Mouse (Mus musculus) heart, postnatal 4 days (tissue): Measurements from ENCODE around the gene Clec4a1. TPM values are rescaled to one million over a fixed set of nuclear protein-coding genes. Genes with fewer than 3 reads are reported as not detected.
A peak's percentile ranks its signal among the peaks of the same experiment; 100 is the strongest.

Source experiments
- DNase-seq: peaks from one replicate; pipeline ENCODE4 v3.0.0; 2021
- total RNA-seq, 2 experiments: library from RNA; stranded (reverse); gene quantifications; 2 replicates each; pipeline ENCODE4 v1.2.3; 2021

The Clec4a1 gene
- 1 to 10 TPM; 1.2 to 1.9 TPM for total RNA-seq

DNA sequence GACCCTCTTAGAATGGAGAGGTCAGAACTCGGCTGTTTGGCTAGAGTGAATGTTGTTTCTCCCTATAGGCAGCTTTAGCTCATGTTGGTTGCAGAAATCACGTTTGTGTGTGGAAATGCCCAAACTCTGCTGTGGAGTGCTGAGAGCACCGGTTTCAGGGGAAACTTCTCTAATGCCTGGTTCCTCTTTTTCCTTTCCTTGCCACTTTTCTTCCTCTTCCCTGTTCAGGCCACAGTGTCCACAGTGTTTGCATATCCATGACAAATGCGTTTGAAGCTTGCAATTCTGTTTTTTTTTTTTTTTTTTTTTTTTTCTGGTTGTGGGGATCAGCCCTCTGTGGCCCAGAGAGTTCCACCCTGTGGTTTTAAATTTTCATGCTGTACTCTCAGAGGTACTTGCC is at the start of gene Clec4a1:
TSS of gene Clec4a1 (plus strand) at position 398 of the 400 bp plus-strand sequence.
- no peak for DNase-seq

DNA sequence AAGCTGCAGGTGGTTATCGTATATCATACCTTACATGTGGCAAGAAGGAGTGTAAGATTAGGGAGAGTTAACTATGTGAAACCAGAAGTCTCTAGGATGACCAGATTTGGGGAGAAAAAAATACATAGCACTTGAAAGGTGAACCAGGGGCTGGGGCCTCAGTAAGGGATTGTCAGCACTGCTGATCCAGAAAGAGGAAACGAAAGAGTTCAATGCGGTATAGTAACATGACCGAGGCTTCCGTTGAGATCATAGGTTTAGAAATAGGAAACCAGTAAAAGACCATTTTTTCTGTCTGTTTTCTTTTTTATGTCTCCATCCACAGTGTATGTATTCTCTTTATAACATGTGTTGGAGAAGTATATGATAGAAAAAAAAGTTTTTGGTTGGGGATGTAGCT is 48.8 kb upstream of the Clec4a1 start:
- no peak for DNase-seq

DNA sequence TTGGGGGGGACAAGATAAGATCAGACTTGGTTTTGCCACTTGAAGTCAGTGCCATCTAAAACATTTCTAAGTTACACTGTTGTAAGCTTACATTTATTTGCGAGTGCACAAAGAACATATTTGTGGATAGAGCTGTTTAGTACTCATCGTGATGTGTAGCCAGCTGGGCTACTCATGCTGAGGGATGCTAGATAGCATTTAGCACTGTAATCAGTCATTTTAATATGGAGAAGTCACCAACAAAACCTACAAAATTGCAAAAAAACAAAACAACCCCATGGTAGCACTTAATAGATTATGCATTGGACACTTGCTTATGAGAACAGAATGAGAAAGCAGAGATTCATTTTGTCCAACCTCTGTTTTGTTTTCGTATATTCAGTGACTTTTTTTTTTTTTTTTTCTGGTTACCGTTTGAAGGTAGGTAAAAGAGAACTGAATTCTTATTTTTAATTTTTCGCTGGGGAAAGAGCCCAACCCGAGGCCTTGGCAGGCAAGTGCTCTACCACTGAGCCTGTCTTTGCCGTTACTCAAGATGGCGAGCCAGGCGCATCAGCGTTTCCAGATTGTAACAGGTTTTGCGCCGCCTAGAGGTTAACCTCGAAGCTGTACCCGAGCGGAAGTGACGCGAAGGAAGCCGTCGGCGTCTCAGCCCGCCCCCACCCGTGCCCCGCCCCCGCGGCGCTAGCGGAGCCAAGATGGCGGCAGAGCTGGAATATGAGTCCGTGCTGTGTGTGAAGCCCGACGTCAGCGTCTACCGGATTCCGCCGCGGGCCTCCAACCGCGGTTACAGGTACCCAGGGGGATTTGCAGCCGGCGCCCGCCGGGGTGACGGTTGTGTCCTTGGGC is 47.6 kb upstream of the Clec4a1 start, which contains the start of gene Necap1:
TSS of gene Necap1 (plus strand) at position 604 of the 849 bp plus-strand sequence.
- DNase-seq = peak; percentile 99

DNA sequence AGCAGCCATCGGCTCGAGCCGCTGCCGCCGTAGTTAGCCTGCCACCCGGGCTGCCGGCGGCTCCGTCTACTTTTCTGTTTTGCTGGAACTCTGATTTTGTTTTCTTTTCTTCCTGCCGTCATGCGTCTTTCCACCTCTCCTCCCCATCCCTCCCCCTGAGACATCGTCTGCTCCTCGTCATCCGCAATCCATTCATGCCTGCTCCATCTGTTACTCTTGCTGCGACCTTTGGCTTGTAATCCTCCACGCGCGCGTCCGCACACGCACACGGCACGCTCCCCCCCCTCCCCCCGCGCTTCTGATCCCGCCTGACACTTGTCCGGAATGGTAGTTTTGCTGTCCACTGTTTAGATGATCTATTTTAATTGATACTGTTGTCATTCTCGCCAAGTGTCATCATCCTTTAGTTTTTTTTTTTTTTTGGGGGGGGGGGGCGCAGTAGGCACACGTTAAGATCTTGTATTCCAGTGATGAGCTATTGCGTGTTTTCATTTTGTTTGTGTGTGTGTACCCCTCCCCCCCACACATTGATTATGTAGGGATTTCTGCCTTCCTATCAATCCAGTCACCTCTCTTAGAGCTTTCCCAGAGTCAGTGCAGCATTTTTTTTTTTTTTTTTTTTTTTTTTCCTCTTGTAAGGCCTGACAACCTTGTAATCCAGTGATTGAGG is 46.8 kb upstream of the Clec4a1 start:
- no peak for DNase-seq

DNA sequence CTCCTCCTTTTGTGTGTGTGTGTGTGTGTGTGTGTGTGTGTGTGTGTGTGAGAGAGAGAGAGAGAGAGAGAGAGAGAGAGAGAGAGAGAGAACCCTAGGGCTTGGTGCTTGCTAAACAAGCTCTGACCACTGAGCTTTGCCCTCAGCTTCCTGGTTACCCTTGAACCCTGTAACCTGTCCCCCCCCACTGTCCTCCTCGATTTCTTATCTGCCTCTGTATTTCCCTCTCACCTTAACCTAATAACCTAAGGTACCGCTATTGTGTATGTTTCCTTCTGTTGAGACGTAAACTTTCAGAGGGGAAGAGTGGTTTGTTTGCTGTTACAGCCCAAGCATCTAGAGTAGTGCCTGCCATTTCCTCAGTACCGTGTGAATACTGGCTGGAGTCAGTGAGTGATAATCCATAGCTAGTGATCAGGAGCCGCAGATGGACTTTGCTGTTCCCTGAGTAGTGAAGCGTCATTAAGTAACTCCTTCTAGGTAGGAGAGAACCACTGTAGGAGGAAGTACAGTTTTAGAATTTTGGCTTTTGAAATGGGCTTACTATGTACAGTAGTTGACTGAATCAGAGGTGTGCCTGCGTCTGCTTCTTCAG is 42.4 kb upstream of the Clec4a1 start:
- no peak for DNase-seq

DNA sequence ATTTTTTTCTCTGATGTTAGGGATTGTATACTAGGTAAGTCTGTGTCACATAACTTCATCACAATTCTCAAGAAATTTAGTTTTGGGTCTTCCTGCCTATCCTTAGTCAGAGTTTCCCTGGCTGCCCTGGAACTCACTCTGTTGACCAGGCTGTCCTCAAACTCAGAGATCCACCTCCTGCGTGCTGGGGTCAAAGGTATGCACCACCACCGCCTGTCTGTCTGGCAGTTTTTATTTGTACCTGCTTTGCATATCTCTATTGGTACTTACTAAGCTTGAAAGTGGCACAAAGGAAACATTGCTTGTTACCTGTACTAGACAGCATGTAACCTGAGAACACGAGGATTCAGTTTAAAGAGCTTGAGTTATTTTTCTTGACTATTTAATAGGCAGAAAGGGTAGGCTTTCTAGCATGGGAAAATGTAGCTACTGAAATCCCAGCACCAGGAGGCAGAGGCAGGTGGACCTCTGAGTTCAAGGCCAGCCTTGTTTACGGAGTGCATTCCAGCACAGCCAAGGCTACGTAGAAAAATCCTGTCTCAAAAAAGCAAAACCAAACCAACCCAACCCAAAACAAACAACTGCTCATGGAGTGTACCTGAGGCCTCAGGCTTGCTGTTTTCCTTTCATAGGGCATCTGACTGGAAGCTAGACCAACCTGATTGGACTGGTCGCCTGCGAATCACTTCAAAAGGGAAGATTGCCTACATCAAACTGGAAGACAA is 41.7 kb upstream of the Clec4a1 start:
- DNase-seq = no peak

DNA sequence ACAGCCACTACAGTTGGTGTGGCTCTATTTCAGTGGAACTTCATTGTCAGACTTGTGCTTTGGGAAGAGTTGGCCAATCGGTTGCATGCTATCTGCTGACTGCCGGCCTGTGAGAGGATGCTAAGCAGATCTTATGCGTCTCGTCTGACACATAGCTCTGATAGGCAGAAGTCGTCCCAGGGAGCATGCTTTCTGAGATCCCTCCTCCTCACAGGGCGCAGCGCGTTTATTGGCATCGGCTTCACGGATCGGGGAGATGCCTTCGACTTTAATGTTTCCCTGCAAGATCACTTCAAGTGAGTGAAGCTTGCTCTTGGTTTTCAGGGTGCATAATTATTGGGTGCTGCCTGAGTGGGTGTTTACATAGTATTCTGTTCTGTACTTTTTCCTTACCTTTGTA is 40.4 kb upstream of the Clec4a1 start:
- DNase-seq = no peak

DNA sequence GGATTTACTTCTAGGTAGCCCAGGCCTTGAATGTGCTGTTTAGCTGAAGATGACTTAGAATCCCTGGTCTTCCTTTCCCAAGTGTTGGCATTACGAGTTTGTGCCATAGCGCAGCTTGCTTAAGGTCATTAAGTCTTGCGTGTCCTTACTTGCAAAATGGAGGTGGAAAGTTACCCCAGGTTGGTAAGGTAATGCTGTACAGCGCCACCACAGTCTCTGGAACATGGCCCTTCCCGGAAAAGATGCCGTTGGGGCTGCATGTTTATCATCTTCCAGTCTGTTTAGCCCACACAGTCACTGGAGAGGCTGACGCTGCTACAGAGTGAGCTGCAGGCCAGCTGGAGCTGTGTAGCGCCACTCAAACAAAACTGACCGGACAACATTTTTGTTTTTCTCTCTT is 38.0 kb upstream of the Clec4a1 start:
- no peak for DNase-seq

DNA sequence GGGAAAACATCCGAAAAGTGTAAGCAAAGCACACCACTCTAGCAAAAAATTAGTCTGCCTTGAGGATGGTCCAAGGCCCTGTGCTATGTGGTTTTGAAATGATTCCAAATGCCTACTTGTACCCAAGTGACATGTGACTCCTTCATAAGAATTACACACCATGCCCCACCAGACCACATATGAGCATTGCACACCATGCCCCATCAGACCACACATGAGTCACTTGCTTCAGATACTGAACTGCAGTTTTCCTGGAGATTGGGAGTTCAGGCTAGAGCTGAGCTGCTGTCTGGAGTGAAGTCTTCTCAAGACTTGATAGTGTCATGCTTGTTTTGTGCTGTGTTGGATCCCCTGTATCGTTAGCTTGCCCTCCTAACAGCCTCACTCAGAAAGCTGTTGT is 32.0 kb upstream of the Clec4a1 start:
- DNase-seq = no peak

DNA sequence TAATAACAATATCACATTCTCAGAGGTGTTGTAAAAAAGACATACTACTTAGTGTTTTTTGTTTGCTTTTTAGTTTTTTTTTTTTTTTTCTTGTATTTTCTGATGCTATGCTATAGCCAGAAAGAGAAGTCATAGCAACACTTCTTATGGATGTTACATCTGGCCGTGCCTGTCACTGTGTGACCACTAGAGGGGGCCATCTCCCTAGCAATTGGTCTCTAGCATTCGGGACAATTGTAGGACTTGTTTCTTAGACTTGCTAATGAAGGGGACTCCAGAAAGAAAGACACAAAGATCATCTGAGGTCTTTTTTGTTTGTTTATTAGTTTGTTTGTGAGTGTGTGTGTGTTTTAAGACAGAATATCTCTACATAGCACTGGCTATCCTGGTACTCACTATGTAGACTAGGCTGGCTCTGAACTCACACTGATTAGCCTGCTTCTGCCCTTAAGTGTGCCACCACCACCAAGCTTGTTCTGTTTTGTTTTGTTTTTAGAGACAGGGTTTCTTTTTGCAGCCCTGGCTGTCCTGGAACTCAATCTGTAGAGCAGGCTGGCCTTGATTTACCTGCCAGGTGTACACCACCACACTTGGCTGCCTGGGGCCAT is 29.1 kb upstream of the Clec4a1 start:
- DNase-seq = peak; percentile 76

DNA sequence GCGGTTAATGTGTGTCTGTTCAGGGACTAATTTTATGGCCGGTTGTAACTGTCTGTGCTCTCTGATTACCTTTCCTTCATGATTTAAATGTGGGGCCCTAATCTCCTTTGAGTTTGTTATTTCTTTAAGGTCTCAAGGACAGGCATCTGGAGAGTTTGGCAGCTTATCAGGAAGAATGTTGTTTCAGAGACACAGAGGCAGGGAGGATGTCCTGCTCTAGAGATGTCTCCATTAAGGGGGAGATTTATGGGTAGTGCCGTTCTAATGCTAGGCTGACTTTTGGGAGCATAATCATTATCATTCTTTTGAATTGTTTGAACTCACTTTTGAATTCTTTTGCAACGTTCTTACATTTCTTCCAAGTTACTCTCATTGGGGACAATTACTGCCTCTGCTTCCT is 1.7 kb upstream of the Clec4a1 start:
- no peak for DNase-seq

DNA sequence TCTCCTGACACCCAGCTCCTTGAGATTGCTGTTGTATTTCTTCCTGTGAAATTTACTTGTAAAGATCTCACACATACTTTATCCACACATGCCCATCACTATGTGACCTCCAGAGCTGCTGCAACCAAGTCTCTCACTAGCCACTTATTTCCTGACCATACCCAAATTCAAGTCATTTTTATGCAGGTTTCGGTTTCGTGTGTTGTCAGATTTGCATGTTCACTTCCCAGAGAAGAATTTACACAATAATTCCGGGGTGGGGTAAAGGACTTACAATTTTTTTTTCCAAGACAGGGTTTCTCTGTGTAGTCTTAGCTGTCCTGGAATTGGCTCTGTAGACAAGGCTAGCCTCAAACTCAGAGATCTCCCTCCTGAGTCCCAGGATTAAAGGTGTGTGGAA is 13.2 kb downstream of the Clec4a1 start:
- DNase-seq = no peak

DNA sequence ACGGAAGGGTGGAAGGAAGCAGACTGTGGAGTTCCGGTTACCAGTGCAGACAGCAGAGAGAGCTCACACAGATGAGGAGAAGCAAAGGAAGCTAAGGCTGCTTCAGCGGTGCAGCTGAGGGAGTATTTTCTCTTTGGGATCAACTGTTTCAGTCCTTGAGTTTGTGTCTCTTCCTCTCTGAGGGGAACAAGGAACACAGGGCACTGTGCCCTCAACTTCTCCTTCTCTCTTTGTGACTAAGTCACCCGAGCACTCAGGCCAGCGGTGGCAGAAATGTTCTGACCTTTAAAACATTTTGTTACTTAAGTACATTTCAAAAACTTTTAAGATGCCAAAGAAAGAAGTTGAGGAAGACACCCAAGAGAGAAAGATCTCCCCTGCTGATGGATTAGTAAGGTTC is 18.0 kb downstream of the Clec4a1 start:
- DNase-seq = no peak

DNA sequence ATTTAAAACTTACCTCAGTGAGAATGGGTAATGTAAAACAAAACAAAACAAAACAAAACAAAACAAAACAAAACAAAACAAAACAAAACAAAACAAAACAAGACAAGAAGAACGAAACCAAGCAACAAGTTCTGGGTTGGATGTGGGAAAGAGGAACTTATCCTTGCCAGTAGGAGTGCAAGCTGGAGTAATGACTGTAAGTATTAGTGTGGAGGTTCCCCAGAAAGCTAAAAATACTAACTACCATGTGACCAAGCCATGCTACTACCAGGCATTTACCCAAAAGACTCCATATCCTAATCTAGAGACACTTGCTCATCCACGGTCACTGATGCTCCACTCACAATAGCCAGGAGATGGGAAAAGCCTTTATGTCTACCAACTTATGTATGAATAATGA is 25.1 kb downstream of the Clec4a1 start:
- no peak for DNase-seq

DNA sequence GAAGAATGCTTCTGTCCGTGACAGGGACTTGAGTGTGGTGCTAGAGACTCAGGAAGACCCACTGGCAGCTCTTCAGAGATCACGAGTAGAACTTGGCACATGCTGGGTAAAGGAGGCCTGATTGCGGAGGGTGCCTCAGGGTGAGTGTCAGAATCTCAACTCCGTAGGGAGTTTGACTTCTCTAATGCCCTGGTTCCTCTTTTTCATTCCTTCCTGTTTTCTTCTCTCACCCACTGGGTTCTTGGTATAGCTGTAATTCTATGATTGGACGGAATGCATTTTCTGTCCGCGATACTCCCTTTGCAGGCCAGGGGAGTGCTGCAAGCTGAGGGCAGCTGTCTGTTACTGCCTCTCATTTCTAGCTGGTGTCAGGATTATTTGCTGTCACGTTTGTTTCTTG is 30.8 kb downstream of the Clec4a1 start, which contains the start of gene Clec4a3:
TSS of gene Clec4a3 (plus strand) at position 115 of the 400 bp plus-strand sequence.
- DNase-seq = no peak

DNA sequence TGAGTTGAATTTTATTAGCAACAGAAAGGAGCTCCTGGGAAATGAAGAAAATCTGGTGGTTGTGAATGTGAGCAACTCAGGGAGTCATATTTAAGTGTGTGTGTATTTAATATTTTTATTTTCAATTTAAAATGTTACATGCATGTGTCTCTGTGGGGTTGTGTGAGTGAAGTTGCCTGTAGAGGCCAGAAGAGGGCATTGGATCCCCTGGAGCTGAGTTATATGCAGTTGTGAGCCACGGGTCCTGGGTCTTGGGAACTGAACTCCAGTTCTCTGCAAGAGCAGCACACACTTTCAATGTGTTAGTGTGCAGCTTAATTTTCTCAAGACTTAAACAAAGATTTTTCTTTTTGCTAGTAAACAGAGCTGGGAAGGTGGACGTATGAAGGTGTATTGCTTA is 42.9 kb downstream of the Clec4a1 start:
- DNase-seq = no peak

DNA sequence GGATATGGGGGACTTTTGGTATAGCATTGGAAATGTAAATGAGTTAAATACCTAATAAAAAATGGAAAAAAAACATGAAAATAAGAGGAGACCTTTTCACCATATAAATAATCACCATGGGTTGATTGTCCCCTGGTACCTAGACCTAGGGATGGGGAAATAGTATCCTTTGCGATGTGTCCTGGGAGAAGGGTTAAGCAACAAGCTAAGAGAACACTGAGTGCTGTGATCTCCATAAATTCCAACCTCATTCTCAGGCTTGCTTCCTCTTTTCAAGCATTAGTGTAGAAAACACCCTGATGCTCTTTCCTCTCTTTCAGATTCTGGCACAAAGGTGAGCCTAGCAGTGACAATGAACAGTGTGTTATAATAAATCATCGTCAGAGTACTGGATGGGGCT is 47.4 kb downstream of the Clec4a1 start:
- DNase-seq = no peak

Other genes starting within 250 kb of the Clec4a1 start
- under 1 TPM; 0.38 to 0.41 TPM for gene Nanog, start 214.4 kb upstream of the Clec4a1 start, total RNA-seq
- 1 to 10 TPM; 2.0 to 3.3 TPM for gene Slc2a3, start 120.2 kb upstream of the Clec4a1 start, total RNA-seq
- 10 to 100 TPM; 24.6 to 25.3 TPM for gene Foxj2, start 101.9 kb upstream of the Clec4a1 start, total RNA-seq
- 1 to 10 TPM; 1.7 to 1.8 TPM for gene C3ar1, start 65.7 kb upstream of the Clec4a1 start, total RNA-seq
- gene Necap1, start 47.4 kb upstream of the Clec4a1 start, total RNA-seq = 10 to 100 TPM; 32.8 to 35.5 TPM
- 1 to 10 TPM; 1.2 to 1.4 TPM for gene Clec4a3, start 30.7 kb downstream of the Clec4a1 start, total RNA-seq
- gene Clec4a4, start 68.5 kb downstream of the Clec4a1 start, total RNA-seq = not detected
- not detected for gene Clec4b1, start 128.1 kb downstream of the Clec4a1 start, total RNA-seq
- 1 to 10 TPM; 1.1 to 1.3 TPM for gene Clec4a2, start 184.6 kb downstream of the Clec4a1 start, total RNA-seq